Mouse (Mus musculus) thymus, adult 2 months (tissue): ENCODE data around the gene Xpr1.

Experiments used
- CTCF ChIP-seq: fragments of 200-500 bp; IDR thresholded peaks from 2 replicates; pipeline ENCODE4 v1.5.1; 2012; ENCODE audit warnings: mild to moderate bottlenecking, control low read depth, low read length, moderate library complexity, borderline replicate concordance; ENCODE audit not compliant: control insufficient read depth, poor library complexity, insufficient read depth; ENCODE audit errors: extremely low read depth
- POLR2A ChIP-seq: fragments of 200-500 bp; IDR thresholded peaks from 2 replicates; pipeline ENCODE4 v1.6.1; 2012; ENCODE audit warnings: mild to moderate bottlenecking, low read length, control low read depth, moderate library complexity; ENCODE audit not compliant: control insufficient read depth, poor library complexity, insufficient read depth; ENCODE audit errors: extremely low read depth

DNA sequence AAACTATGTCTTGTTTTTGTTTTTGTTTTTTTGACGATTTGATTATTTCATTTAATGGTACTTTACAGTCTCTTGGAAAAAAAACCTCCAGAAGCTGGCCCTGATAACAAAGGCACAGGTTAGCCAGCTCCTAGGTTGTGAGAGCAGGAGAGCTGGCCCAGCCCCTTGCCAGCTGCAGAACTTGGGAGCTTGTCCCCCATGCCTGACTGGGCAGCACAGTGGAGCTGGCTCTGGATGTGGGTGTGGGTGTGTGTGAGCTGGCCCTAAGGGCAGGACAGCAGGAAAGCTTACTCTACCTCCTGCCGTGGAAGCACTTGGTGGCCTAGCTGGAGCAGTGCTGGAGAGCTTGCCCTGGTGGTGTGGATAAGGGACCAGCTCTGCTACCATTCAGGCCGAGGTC, 129.2 kb downstream of the Xpr1 start:
- TF ChIP-seq POLR2A (no peak), CTCF (no peak)
